8 mouse cellular contexts compared by ENCODE assay signal in genomic region chr19:5117494-5118383, GRCm38 (mm10). TPM values are rescaled to one million over a fixed set of nuclear protein-coding genes. Genes with fewer than 3 reads are reported as not detected.
A peak's percentile ranks its signal among the peaks of the same experiment; 100 is the strongest.
DNase-seq lines count a peak whose midpoint lies in the region; ATAC-seq lines count a peak whose summit lies in the region.

No protein-coding gene starts in this region.

- peak overlapping the region; percentile 94 for H3K27ac ChIP-seq in hindbrain, embryonic 13.5 days

- no peaks in the 10 kb centered on the region for H3K27me3 ChIP-seq in hindbrain, embryonic 13.5 days

- H3K4me3 ChIP-seq in hindbrain, embryonic 13.5 days, result peak overlapping the region; percentile 90

- H3K4me2 ChIP-seq in hindbrain, embryonic 13.5 days, result peak overlapping the region; percentile 93

- peaks cover 23% of the 10 kb centered on the region for H3K36me3 ChIP-seq in hindbrain, embryonic 13.5 days

- H3K9ac ChIP-seq in hindbrain, embryonic 13.5 days, result peak overlapping the region; percentile 94

- peaks cover 26% of the 10 kb centered on the region for H3K4me1 ChIP-seq in hindbrain, embryonic 13.5 days (replicated peaks)

- DNase-seq in NIH3T3 (ENCODE audit: low read depth), result peak; percentile 97
- DNase-seq in cerebellum, postnatal 10 days, result peak; percentile 96 to 97
- DNase-seq in frontal cortex, postnatal 14 days (ENCODE audit: low spot score in 2 of 2), result peak; percentile 81 to 87
- DNase-seq in layer of hippocampus, postnatal 36 days, result peak; percentile 89 to 91
- peak; percentile 90 for DNase-seq in lung, postnatal 36 days
- DNase-seq in retina, postnatal 1 day, result peak; percentile 94
- peak; percentile 89 for DNase-seq in thymus, postnatal 4 days

- WGBS in hindbrain, embryonic 13.5 days, result under 1% methylated on average over 72 of the region's 83 CpGs

- H3K9me3 ChIP-seq in hindbrain, embryonic 13.5 days, result no peaks in the 10 kb centered on the region

- ATAC-seq in hindbrain, embryonic 13.5 days (ENCODE audit: low FRiP score), result peak; percentile 91

RNA-seq across cellular contexts. Expression of gene Klc2, which starts 0.6 kb away (rescaled TPM):
- 73.4 and 76.7 TPM in 2 replicates for polyA plus RNA-seq in hindbrain, embryonic 13.5 days (2015; fragmentation: Nextera tagmentation; extraction: Ambion mirVana)
- total RNA-seq in layer of hippocampus, postnatal 36 days (2021), result 100 to 1,000 TPM; 224 to 226 TPM

RNA-seq across cellular contexts. Expression of gene Rab1b, which starts 10.9 kb away (rescaled TPM):
- 234 TPM in 2 replicates for polyA plus RNA-seq in hindbrain, embryonic 13.5 days (2015; fragmentation: Nextera tagmentation; extraction: Ambion mirVana)
- 100 to 1,000 TPM; 162 to 163 TPM for total RNA-seq in layer of hippocampus, postnatal 36 days (2021)

RNA-seq across cellular contexts. Expression of gene Cnih2, which starts 19.4 kb away (rescaled TPM):
- 333 TPM in 2 replicates for polyA plus RNA-seq in hindbrain, embryonic 13.5 days (2015; fragmentation: Nextera tagmentation; extraction: Ambion mirVana)
- total RNA-seq in layer of hippocampus, postnatal 36 days (2021), result 100 to 1,000 TPM; 673 to 729 TPM

RNA-seq across cellular contexts. Expression of gene Yif1a, which starts 29.4 kb away (rescaled TPM):
- 57.6 and 58.2 TPM in 2 replicates for polyA plus RNA-seq in hindbrain, embryonic 13.5 days (2015; fragmentation: Nextera tagmentation; extraction: Ambion mirVana)
- 10 to 100 TPM; 21.1 to 21.5 TPM for total RNA-seq in layer of hippocampus, postnatal 36 days (2021)

RNA-seq across cellular contexts. Expression of gene Tmem151a, which starts 32.4 kb away (rescaled TPM):
- polyA plus RNA-seq in hindbrain, embryonic 13.5 days (2015; fragmentation: Nextera tagmentation; extraction: Ambion mirVana), result 6.2 and 8.4 TPM in 2 replicates
- total RNA-seq in layer of hippocampus, postnatal 36 days (2021), result 100 to 1,000 TPM; 116 to 117 TPM

Comparison
In these comparisons a context has a peak if more than half of its experiments do, and no peak if none do; other contexts are left out.
1. Peak in every context shown above with its lines: DNase-seq, ATAC-seq, H3K4me3 ChIP-seq and H3K27ac ChIP-seq.